Mouse (Mus musculus): ENCODE results near the gene Lin7a.

- TF ChIP-seq EP300 (optimal IDR thresholded peaks at IDR 0.05): no peak
- TF ChIP-seq CTCF (IDR thresholded peaks at IDR 0.05; ENCODE audit: low read depth): no peak
Measured at GRCm38 (mm10) chr10:107251271-107251670, 20.2 kb upstream of the Lin7a start.
